Mouse (Mus musculus): ENCODE data around the gene Mical3. TPM values are rescaled to one million over a fixed set of nuclear protein-coding genes. Genes with fewer than 3 reads are reported as not detected.

The Mical3 gene
- polyA plus RNA-seq, 1 experiment from 2014 or later = 11.8 TPM

DNA sequence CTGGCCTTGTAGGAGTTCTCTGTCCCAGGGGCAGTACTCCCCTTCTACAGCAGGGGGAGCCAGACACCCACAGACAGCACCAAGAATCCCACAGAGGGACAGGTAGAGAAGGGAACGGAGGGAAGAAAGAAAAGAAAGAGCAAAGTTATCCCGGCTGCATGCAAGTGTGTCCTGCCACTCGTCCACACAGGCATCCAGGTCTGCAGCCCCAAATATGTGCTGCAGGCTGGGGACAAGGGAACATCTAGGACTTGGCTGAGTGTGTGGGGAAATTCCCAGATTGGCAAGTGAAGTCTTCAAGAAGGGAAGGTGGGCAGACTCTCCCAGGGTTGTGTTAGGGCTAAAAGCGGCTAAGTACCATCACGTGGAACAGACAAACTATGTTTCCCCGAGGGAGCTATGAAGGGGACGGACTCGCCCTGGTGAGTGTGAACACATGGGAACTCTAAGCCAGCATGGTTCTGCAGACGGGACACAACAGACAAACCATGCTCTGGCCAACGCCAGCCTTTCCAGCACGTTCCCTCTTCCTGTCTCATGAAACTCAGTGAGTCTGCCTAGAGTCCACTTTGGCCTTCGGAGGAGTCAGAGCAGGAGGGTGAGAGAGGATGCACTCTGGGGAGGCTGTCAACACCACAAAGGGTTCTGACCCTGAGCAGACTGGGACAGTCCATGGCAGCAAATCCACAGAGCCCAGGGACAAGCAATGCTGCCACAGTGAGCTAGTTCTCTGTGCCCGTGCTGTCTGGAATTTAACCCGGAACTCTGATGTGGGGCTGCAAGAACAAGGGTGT is 158.8 kb downstream of the Mical3 start:
- 65% methylated on average over 14 of the region's 14 CpGs for WGBS
- peak; percentile 86 for DNase-seq (ENCODE audit: low spot score)

DNA sequence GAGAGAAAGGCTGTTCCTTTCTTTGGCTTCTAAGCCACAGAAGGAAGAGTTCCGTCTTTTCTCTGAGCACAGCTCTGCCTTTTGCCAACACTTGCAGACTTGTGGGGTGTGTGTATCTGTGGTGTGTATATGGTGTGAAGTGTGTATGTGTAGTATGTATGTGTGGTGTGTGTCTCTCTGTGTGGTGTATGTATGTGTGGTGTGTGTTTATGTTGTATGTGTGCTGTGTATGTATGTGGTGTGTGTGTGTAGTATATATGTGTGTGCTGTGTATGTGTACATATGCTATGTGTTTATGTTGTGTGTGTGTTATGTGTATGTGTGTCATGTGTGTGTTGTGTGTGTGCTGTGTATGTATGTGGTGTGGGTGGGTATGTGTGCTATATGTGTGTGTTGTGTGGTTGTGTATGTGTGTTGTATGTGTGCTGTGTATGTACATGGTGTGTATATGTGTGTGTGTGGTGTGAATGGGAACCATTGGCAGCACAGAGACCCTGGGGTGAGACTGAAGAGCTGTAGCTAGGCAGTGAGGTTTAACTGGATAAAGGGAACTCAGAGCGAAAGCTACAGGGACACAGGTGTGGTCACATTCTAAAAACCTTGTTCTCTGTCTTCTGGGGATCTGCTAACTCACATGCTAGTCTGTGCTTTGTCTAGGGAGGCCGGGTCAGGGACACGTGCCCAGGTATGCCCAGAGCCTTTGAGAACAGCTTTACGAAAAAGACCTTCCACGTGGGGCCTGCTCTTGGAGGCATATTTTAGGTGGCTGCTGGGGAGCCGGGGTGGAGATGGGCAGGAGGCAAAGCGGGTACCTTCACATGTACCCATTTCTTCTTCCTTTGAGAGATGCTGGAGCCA is 159.6 kb downstream of the Mical3 start:
- Histone ChIP-seq H3K4me1 (replicated peaks) (peaks cover 2% of the 10 kb centered on the region; the same call in 1 of the 2 replicates), H3K27ac (no peak overlapping the region), H3K27me3 (ENCODE audit: insufficient read depth, poor library complexity, severe bottlenecking) (no peaks in the 10 kb centered on the region), H3K4me3 (no peak overlapping the region), H3K36me3 (peaks cover 44% of the 10 kb centered on the region), H3K9me3 (no peaks in the 10 kb centered on the region)
- no peak for DNase-seq (ENCODE audit: low spot score)
- 70% methylated on average over 8 of the region's 8 CpGs for WGBS

More for the DNA sequence above, 158.8 kb downstream of the Mical3 start:
- no peak overlapping the region for H3K4me3 ChIP-seq
- H3K9me3 ChIP-seq = no peaks in the 10 kb centered on the region
- H3K27ac ChIP-seq = peak overlapping the region; percentile 35; the same call in 1 of the 2 replicates
- H3K4me1 ChIP-seq (replicated peaks) = peaks cover 11% of the 10 kb centered on the region
- no peaks in the 10 kb centered on the region for H3K27me3 ChIP-seq (ENCODE audit: insufficient read depth, poor library complexity, severe bottlenecking)
- H3K36me3 ChIP-seq = peaks cover 44% of the 10 kb centered on the region

DNA sequence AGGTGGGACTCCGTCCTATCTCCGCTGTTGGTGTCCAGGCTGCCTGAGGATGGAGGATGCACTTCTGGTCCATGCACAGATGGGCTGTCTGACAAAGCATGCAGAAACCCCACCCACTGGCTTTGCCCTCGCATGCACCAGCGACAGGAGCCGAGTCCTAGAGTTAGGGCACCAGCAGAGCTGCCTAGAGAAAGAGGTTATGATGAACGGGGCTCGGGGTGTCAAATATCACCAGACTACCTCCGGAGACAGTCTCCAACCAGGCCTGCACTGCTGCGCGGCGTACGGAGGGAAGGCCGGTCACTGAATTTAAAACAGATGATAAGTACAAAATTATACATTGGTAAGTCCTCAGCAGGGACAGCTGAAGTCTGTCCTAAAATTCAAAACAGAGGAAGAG is 165.0 kb downstream of the Mical3 start:
- 60% methylated on average over 13 of the region's 13 CpGs for WGBS
- H3K27ac ChIP-seq = no peak overlapping the region
- no peaks in the 10 kb centered on the region for H3K9me3 ChIP-seq
- peaks cover 32% of the 10 kb centered on the region for H3K36me3 ChIP-seq
- no peaks in the 10 kb centered on the region for H3K27me3 ChIP-seq (ENCODE audit: insufficient read depth, poor library complexity, severe bottlenecking)
- no peak overlapping the region for H3K4me3 ChIP-seq
- DNase-seq (ENCODE audit: low spot score) = peak; percentile 35
- H3K4me1 ChIP-seq (replicated peaks) = peaks cover 4% of the 10 kb centered on the region; the same call in 1 of the 2 replicates

DNA sequence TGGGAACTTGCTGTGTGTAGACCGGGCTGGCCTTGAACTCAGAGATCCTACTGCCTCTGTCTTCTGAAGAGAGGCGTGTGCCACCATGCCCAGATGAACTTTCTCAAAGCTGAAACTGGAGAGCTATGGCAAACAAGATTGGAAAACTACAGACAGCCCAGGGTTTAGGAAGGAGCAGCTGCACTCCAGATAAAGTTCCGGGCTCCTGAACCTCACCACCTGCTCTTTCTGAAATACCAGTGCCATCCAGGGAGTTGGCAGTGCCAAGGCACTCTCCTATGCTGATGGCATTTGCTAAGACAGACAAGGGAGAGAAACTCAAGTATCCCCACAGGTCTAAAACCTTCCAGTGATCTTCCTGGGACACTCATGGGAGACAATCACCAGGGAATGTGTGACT is 166.6 kb downstream of the Mical3 start:
- Histone ChIP-seq H3K9me3 (no peaks in the 10 kb centered on the region), H3K4me3 (no peak overlapping the region)

DNA sequence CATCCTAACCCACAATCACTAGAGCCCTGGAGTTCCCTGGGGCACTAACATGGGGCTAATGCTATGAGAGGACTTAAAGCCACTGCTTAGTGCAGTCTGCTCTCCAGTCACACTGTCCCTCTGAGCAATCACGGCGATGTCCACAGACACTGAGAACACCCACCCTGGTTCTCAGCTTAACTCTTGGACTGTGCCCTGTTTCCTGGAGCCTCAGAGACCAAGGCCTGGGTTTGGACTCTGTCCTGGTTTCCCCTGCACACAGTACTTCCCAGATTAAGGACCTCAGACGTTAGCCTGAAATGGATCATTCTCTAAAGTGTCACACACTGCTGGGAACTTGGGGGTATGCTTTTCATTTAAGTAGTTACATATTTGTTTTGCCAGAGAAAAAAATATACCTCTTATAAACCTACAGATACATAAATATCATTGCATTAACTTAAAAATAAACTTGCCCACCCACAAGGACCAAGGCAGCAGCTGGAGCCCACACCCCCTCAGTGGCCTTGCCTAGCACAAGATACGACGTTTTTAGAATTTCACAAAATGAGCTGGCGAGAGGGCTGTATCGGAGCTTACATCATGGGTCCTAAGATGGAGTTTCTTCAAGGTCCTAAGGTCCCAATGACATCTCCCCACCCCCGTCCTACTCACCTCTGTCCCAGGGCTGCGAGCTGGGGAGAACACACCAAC is 170.3 kb downstream of the Mical3 start:
- no peak overlapping the region for H3K27ac ChIP-seq
- no peak overlapping the region for H3K4me3 ChIP-seq
- H3K4me1 ChIP-seq (replicated peaks) = no peaks in the 10 kb centered on the region; the same call in 1 of the 2 replicates
- H3K9me3 ChIP-seq = no peaks in the 10 kb centered on the region
- H3K36me3 ChIP-seq = peaks cover 51% of the 10 kb centered on the region
- 90% methylated on average over 9 of the region's 9 CpGs for WGBS
- no peaks in the 10 kb centered on the region for H3K27me3 ChIP-seq (ENCODE audit: insufficient read depth, poor library complexity, severe bottlenecking)
- DNase-seq (ENCODE audit: low spot score) = no peak

More for the DNA sequence above, 166.6 kb downstream of the Mical3 start:
- 96% methylated on average over 3 of the region's 3 CpGs for WGBS
- no peak for DNase-seq (ENCODE audit: low spot score)
- Histone ChIP-seq H3K36me3 (peaks cover 24% of the 10 kb centered on the region), H3K27ac (no peak overlapping the region), H3K4me1 (replicated peaks) (peaks cover 4% of the 10 kb centered on the region; the same call in 1 of the 2 replicates), H3K27me3 (ENCODE audit: insufficient read depth, poor library complexity, severe bottlenecking) (no peaks in the 10 kb centered on the region)

DNA sequence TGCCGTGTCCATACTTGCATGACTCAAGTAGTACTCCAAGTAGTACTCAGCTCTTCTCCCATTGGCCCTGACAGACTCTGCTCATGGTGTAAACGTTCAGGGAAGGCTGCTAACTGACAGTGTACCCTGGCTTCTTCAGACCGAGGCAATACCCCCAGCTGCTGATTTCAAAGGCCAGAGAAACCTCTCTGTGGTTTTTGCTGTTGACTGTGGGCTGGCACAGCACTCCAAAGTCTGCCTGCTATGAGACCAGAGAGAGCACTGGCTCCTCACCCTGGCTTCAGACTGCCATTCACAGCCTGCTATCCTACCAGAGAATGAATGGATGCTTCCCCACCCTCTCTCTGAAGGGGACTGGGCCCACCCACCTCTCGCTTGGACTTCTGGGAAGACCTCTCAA is 173.5 kb downstream of the Mical3 start:
- H3K4me3 ChIP-seq = no peak overlapping the region
- no peak overlapping the region for H3K27ac ChIP-seq
- 89% methylated on average over 4 of the region's 4 CpGs for WGBS
- no peaks in the 10 kb centered on the region for H3K27me3 ChIP-seq (ENCODE audit: insufficient read depth, poor library complexity, severe bottlenecking)
- DNase-seq (ENCODE audit: low spot score) = no peak
- H3K9me3 ChIP-seq = no peaks in the 10 kb centered on the region
- H3K4me1 ChIP-seq (replicated peaks) = no peaks in the 10 kb centered on the region
- peaks cover 64% of the 10 kb centered on the region for H3K36me3 ChIP-seq

DNA sequence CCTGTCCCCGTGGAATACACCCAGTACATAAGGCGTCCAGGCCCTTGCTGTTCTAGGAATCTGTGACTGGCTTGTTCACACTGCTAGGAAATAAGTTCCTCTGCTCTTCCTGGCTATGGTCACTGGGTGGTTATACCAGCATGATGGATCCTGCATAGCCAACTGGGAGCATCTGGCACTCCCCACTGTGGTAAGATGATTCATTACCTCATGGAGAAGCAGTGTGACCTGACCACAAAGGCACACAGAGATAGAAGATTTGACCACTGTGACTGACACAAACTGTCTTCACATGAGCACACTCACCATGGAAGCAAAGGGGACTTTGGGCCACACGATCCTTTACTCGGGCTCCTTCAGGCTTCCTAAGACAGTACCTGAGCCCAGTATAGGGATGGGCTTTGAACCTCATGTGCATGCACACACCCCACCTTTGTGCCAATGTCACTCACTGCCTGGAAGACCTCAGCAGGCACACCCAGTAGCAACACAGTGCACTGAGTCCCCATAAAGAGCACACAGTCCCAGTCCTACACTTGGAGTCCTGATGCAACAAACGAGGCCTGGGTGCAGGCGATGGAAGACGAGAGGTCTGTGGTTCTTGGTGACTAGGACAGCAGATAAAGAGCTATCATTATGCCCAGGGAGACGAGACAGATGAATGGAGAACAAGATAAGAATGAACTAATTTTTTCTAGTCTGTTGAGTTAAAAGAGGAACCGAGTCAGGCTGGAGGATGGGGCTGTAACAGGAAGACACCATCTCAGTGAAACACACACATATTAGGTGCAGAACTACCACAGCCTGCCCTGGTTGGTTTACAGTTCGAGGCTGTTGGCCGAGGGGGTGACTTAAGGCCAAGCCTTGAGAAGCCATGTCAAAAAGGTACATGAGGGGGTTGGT is 174.3 kb downstream of the Mical3 start:
- Histone ChIP-seq H3K27me3 (ENCODE audit: insufficient read depth, poor library complexity, severe bottlenecking) (no peaks in the 10 kb centered on the region), H3K9me3 (no peaks in the 10 kb centered on the region), H3K4me1 (replicated peaks) (no peaks in the 10 kb centered on the region), H3K4me3 (no peak overlapping the region), H3K36me3 (peaks cover 69% of the 10 kb centered on the region), H3K27ac (no peak overlapping the region)
- DNase-seq (ENCODE audit: low spot score) = no peak
- 87% methylated on average over 11 of the region's 11 CpGs for WGBS

DNA sequence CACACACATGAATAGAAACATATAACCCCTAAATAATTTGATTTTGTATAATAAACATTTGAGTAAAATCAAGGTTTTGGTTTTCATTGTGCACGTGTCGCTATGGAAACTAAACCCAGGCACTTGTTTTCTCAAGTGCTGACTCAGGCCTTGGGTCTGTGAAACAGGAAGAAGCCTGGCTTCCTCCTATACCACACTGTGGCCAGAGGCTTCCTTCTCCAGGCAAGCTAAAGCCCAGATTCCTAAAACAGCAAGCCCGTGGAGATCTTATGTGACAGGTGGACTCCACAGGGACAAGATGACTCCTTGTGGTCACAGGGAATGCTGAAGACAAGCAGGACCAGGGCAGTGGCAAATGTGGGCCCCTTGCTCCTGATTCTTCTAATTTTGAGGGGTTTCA is 175.6 kb downstream of the Mical3 start:
- Histone ChIP-seq H3K4me3 (no peak overlapping the region), H3K36me3 (peaks cover 74% of the 10 kb centered on the region), H3K27ac (no peak overlapping the region), H3K4me1 (replicated peaks) (no peaks in the 10 kb centered on the region), H3K9me3 (no peaks in the 10 kb centered on the region), H3K27me3 (ENCODE audit: insufficient read depth, poor library complexity, severe bottlenecking) (no peaks in the 10 kb centered on the region)
- WGBS = 85% methylated on average over 3 of the region's 3 CpGs
- no peak for DNase-seq (ENCODE audit: low spot score)

DNA sequence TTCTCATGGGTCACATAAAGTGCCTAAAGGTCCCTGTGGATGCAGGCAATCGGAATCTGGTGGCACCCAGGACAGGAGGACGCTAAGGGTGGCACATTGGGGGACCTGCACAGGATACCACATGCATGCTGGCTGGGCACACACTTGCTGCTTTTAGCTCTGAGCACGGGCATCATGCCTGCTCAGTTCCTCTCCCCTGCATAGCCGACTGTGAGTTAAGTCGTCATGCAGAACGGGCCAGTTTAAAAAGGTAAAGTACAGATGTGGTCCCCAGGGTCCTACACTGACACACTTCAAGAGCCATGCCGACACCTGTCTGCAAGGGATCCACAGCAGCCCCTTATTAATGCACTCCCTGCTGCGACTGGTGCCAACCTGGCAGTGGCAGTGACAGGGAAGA is 176.6 kb downstream of the Mical3 start:
- Histone ChIP-seq H3K27ac (no peak overlapping the region), H3K4me1 (replicated peaks) (no peaks in the 10 kb centered on the region), H3K36me3 (peaks cover 79% of the 10 kb centered on the region), H3K4me3 (no peak overlapping the region), H3K9me3 (no peaks in the 10 kb centered on the region), H3K27me3 (ENCODE audit: insufficient read depth, poor library complexity, severe bottlenecking) (no peaks in the 10 kb centered on the region)
- WGBS = 93% methylated on average over 8 of the region's 8 CpGs
- no peak for DNase-seq (ENCODE audit: low spot score)

DNA sequence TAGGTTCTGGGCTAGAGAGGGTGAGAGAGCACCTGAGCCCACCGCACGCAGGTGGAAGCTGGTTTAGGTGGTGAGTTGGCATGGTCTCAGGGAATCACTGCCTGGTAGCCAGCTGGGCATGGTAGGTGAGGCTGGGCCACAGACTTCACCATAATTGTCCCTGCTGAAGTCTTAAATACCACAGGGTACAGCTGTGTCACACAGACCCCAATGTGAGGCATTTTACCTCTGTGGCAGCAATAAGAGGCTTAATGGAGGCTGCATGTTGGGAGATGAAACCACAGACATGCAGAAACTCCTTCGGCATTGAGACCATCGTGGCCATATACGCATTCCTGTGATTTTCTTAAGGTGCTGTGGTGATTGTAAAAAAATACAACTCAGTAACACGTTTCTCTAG is 178.3 kb downstream of the Mical3 start:
- H3K9me3 ChIP-seq = no peaks in the 10 kb centered on the region

DNA sequence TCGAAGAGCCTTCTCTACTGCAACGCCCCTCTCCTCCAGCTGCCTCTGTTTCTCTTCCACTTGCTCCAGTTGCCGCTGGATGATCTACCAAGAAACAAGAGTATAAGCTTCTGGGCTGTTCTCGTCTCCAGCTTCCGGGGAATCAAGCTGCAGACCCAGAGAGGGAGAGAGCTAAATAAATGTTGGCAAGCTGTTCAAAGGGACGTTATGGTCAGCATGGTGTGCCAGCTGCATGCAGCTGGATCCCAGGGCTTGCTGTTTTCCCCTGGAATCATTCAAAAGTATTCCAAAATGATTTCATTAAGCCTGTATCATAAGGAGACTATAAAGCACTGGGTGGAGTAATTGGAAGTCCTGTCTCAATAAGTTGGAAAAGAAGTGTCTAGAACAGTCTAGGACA is 179.5 kb downstream of the Mical3 start:
- H3K4me1 ChIP-seq (replicated peaks) = no peaks in the 10 kb centered on the region
- no peak overlapping the region for H3K4me3 ChIP-seq
- no peak for DNase-seq (ENCODE audit: low spot score)
- no peaks in the 10 kb centered on the region for H3K9me3 ChIP-seq
- WGBS = 93% methylated on average over 6 of the region's 6 CpGs
- H3K27ac ChIP-seq = no peak overlapping the region
- H3K27me3 ChIP-seq (ENCODE audit: insufficient read depth, poor library complexity, severe bottlenecking) = no peaks in the 10 kb centered on the region
- peaks cover 59% of the 10 kb centered on the region for H3K36me3 ChIP-seq

More for the DNA sequence above, 178.3 kb downstream of the Mical3 start:
- no peaks in the 10 kb centered on the region for H3K27me3 ChIP-seq (ENCODE audit: insufficient read depth, poor library complexity, severe bottlenecking)
- no peaks in the 10 kb centered on the region for H3K4me1 ChIP-seq (replicated peaks)
- H3K4me3 ChIP-seq = no peak overlapping the region
- no peak overlapping the region for H3K27ac ChIP-seq
- 92% methylated on average over 6 of the region's 6 CpGs for WGBS
- no peak for DNase-seq (ENCODE audit: low spot score)
- peaks cover 65% of the 10 kb centered on the region for H3K36me3 ChIP-seq

DNA sequence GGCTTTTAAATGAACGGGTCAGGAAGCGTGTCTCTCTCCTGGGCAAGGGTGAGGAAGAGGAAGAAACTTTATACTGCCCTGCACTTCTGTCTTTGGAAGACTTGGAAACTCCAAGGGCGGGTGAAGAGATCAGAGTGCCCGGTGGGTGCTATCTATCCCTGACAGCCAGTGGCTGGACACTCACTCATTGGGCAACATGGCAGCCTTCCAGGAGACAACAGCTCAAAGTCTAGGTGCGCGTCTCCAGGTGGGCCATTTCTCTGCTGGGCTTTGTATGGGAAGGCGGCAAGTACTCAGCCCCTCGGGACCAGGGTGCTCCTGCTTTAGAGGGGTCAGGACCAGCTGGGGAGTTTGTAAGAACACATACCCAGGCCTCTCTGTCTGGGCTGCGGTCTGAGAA is 185.3 kb downstream of the Mical3 start:
- Histone ChIP-seq H3K9me3 (no peaks in the 10 kb centered on the region), H3K27me3 (ENCODE audit: insufficient read depth, poor library complexity, severe bottlenecking) (no peaks in the 10 kb centered on the region), H3K4me1 (replicated peaks) (no peaks in the 10 kb centered on the region), H3K27ac (no peak overlapping the region), H3K4me3 (no peak overlapping the region), H3K36me3 (peaks cover 27% of the 10 kb centered on the region)
- 96% methylated on average over 9 of the region's 9 CpGs for WGBS
- no peak for DNase-seq (ENCODE audit: low spot score)
